Mouse (Mus musculus) midbrain, embryonic 15.5 days (tissue): ENCODE data around the gene Sugp1. TPM values are rescaled to one million over a fixed set of nuclear protein-coding genes. Genes with fewer than 3 reads are reported as not detected.
"Not testable (repeated sequence)": the region's sequence is repeated elsewhere in the genome, so short reads cannot be mapped to it uniquely, and the experiment has no call there.

ENCODE experiments used
- ATAC-seq: fragments of 200-750 bp; cut with Nextera tagmentation; replicated peaks from 2 replicates; pipeline ENCODE4 v1.8.0; 2017; ENCODE audit warnings: moderate TSS enrichment
- H3K27ac ChIP-seq: fragments of 300-500 bp; sonication (generic); 2 replicates; pipeline ENCODE4 v1.5.1; 2015; ENCODE audit warnings: mild to moderate bottlenecking, inconsistent platforms
- H3K27me3 ChIP-seq: fragments of 300-500 bp; sonication (generic); replicated peaks from 2 replicates; pipeline ENCODE4 v1.6.1; 2015; ENCODE audit warnings: inconsistent platforms
- H3K36me3 ChIP-seq: fragments of 300-500 bp; sonication (generic); replicated peaks from 2 replicates; pipeline ENCODE4 v1.6.1; 2015; ENCODE audit warnings: inconsistent platforms
- H3K4me1 ChIP-seq: fragments of 300-500 bp; sonication (generic); 2 replicates; pipeline ENCODE4 v1.6.1; 2015; ENCODE audit warnings: inconsistent platforms
- H3K4me2 ChIP-seq: fragments of 300-500 bp; sonication (generic); 2 replicates; pipeline ENCODE4 v1.6.1; 2015; ENCODE audit warnings: inconsistent platforms, mild to moderate bottlenecking, moderate library complexity
- H3K4me3 ChIP-seq: fragments of 300-500 bp; sonication (generic); 2 replicates; pipeline ENCODE4 v1.5.1; 2015; ENCODE audit warnings: mild to moderate bottlenecking, inconsistent platforms
- H3K9ac ChIP-seq: fragments of 300-500 bp; sonication (generic); 2 replicates; pipeline ENCODE4 v1.6.1; 2015; ENCODE audit warnings: mild to moderate bottlenecking, inconsistent platforms
- H3K9me3 ChIP-seq: fragments of 300-500 bp; sonication (generic); 2 replicates; pipeline ENCODE4 v1.6.1; 2016; ENCODE audit warnings: inconsistent platforms
- WGBS: fragments of 180-500 bp; shearing (Covaris S2); methylation state at CpG from one replicate; pipeline ENCODE4 v1.1.7; 2015; ENCODE audit warnings: mixed read lengths; 5-methylcytosine and 5-hydroxymethylcytosine counted together
- polyA plus RNA-seq: library from polyadenylated mRNA; unstranded; fragments of >200 nt; fragmentation: Nextera tagmentation; extraction: Ambion mirVana; gene quantifications from 2 replicates; pipeline ENCODE4 v1.2.1, GENCODE M21; 2015

Sugp1 gene
- 65.4 and 65.9 TPM in 2 replicates for polyA plus RNA-seq

DNA sequence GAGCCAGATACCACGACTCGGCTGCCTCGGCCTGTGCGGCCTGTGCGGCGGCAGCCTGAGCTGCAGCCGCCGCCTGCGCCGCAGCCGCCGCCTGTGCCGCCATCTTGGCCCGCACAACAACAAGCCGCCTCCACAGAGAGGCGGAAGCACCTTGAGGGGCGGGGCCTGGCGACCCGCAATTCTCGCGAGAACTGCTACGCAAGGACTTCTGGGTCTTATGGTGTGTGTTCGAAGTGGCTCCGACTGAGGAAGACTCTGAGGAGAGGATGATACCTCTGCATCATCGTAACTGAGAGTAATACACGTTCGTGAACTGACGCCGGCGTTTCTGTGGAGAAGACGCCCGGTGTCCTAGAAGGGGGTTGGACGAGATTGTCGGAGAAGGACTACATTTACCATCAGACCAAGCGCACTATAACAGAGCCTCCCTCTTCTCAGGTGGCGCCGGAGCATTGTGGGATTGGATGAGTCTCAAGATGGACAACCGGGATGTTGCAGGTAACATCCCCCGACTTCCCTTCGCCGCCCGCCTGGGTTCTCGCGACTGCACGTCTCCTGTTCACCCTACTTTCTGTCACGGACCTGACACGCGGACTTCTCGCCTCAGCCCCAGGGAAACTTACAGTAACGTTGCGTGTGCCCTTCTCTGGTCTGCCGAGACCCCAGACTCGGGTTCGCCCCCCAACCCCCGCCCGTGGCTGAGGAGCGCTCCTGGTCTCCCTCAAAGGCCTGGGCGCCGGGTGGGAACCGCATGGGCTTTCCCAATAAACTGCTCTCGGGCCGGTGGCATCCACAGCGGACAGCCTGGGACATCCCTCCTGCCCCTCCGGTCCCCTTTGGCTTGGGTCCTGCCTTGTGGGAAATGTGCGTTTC is at the start of gene Sugp1, which contains the start of gene Mau2:
Gene Sugp1, plus strand, starts transcription at position 231 of the 873 bp plus-strand sequence.
Gene Mau2, minus strand, starts transcription at position 152 of the 873 bp plus-strand sequence.
- under 1% methylated on average over 65 of the region's 65 CpGs for WGBS
- ATAC-seq: peak; percentile 98
- peaks cover 39% of the 10 kb centered on the region for H3K4me1 ChIP-seq
- no peaks in the 10 kb centered on the region for H3K9me3 ChIP-seq
- peak within 1 kb of the TSS; percentile 78 for H3K4me2 ChIP-seq
- peaks cover 3% of the 10 kb centered on the region; the same call in 1 of the 2 replicates for H3K36me3 ChIP-seq
- H3K9ac ChIP-seq: peak within 1 kb of the TSS; percentile 94
- peak within 1 kb of the TSS; percentile 85 for H3K4me3 ChIP-seq
- peak within 1 kb of the TSS; percentile 89 for H3K27ac ChIP-seq
- no peaks in the 10 kb centered on the region for H3K27me3 ChIP-seq

DNA sequence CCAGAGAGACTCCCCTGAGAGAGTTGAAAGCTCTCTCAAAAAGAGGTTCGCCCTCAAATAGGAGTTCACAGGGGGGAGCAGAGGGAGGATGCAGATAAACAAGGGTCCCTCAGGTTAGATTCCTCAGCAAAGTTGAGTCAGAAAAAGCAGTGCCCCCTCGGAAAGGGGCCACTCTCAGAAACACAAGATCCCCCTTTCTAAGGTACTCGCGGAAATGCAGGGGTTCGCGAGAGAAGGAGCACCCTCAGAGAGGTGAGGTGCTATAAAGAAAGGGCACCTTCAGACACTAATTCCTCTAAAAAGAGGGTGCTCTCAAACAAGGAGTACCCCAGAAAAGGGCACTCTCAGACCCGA is 47.2 kb upstream of the Sugp1 start:
- no peaks in the 10 kb centered on the region for H3K9me3 ChIP-seq
- peaks cover 18% of the 10 kb centered on the region for H3K4me1 ChIP-seq
- WGBS: 0% methylated on average over 7 of the region's 7 CpGs
- peak overlapping the region; percentile 57 for H3K9ac ChIP-seq
- H3K4me2 ChIP-seq: peak overlapping the region; percentile 69
- ATAC-seq: no peak
- peak overlapping the region; percentile 83 for H3K4me3 ChIP-seq
- no peaks in the 10 kb centered on the region for H3K36me3 ChIP-seq
- peak overlapping the region; percentile 81; the same call in 1 of the 2 replicates for H3K27ac ChIP-seq
- H3K27me3 ChIP-seq: no peaks in the 10 kb centered on the region

GRCm38 (mm10) chr8:69995776-69996588 is 46.6 kb upstream of the Sugp1 start, which contains the start of gene Gatad2a:
Gene Gatad2a, minus strand, starts transcription at chr8:69996384.
- peaks cover 18% of the 10 kb centered on the region for H3K4me1 ChIP-seq
- H3K27ac ChIP-seq: peak within 1 kb of the TSS; percentile 81
- WGBS: under 1% methylated on average over 81 of the region's 87 CpGs
- no peaks in the 10 kb centered on the region for H3K9me3 ChIP-seq
- peak within 1 kb of the TSS; percentile 83 for H3K4me3 ChIP-seq
- H3K9ac ChIP-seq: peak within 1 kb of the TSS; percentile 63
- peak within 1 kb of the TSS; percentile 91 for H3K4me2 ChIP-seq
- peak; percentile 100 for ATAC-seq
- no peaks in the 10 kb centered on the region for H3K36me3 ChIP-seq
- H3K27me3 ChIP-seq: no peaks in the 10 kb centered on the region

DNA sequence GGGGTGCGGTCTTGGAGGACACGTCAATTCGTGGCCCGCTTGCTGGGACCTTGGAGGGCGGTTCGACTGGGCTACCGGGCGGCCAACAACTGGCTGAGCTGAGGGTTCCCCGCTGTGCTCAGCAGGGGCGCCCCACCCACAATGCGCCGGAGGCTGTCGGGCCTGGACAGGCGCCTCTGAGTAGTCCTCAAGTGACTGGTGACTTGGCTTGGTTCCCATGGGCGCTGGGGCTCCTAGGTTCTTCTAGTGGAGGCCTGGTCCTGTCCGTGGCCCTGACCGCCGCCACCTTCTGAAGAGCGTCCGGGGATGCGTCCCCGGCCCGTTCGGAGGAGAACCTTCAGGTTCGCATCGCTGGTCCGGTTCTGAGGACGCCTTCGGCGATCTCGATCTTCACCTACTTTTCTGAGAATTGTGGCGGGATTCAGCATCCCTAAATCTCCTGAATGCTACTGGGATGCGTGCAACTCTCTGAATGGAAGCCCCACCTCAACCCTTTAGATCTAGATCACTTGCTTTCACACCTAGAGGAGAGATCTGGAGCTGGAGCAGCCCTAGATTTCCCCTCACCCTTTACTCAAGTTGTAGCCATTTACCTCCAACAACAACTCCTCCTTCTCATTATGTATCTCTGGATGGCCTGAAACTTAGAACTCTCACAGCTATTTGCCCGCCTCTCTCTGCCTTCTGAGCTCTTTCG is 45.9 kb upstream of the Sugp1 start:
- WGBS: 4% methylated on average over 35 of the region's 35 CpGs
- Histone ChIP-seq H3K4me1 (peaks cover 24% of the 10 kb centered on the region), H3K9ac (peak overlapping the region; percentile 63), H3K4me3 (peak overlapping the region; percentile 83), H3K27me3 (no peaks in the 10 kb centered on the region), H3K9me3 (no peaks in the 10 kb centered on the region), H3K36me3 (no peaks in the 10 kb centered on the region), H3K27ac (peak overlapping the region; percentile 72), H3K4me2 (peak overlapping the region; percentile 91)
- ATAC-seq: 0 out of 2 replicates have a peak, but pooled peaks have one; percentile 0

DNA sequence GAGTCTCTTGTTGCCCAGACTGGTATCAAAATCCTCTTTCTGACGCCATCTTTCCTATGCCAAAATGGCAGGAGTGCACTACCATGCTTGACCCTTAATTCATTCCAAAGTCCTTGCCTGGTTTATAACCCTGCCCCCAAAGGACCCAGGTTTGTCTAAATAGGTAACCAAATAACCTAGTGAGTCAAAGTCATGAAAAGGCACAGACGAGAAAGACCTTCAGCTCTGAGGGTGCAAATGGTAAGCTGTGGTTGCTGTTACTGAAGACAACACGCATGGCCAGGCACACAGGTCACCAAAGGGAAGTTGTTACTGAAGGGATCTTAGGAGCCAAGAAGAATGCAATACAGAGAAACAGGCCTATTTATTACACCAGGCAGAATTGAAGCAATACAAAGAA is 43.9 kb upstream of the Sugp1 start:
- Histone ChIP-seq H3K4me2 (no peak overlapping the region), H3K36me3 (no peaks in the 10 kb centered on the region), H3K27me3 (no peaks in the 10 kb centered on the region), H3K4me1 (peaks cover 22% of the 10 kb centered on the region), H3K9ac (no peak overlapping the region), H3K4me3 (no peak overlapping the region), H3K27ac (no peak overlapping the region), H3K9me3 (no peaks in the 10 kb centered on the region)
- ATAC-seq: no peak
- 92% methylated on average over 3 of the region's 3 CpGs for WGBS

GRCm38 (mm10) chr8:69999236-69999635 is 43.4 kb upstream of the Sugp1 start:
- H3K36me3 ChIP-seq: no peaks in the 10 kb centered on the region
- H3K9me3 ChIP-seq: no peaks in the 10 kb centered on the region
- H3K4me2 ChIP-seq: no peak overlapping the region
- H3K27me3 ChIP-seq: no peaks in the 10 kb centered on the region
- WGBS: 92% methylated on average over 4 of the region's 4 CpGs
- H3K27ac ChIP-seq: no peak overlapping the region
- H3K9ac ChIP-seq: no peak overlapping the region
- no peak overlapping the region for H3K4me3 ChIP-seq
- ATAC-seq: no peak
- H3K4me1 ChIP-seq: peaks cover 22% of the 10 kb centered on the region

DNA sequence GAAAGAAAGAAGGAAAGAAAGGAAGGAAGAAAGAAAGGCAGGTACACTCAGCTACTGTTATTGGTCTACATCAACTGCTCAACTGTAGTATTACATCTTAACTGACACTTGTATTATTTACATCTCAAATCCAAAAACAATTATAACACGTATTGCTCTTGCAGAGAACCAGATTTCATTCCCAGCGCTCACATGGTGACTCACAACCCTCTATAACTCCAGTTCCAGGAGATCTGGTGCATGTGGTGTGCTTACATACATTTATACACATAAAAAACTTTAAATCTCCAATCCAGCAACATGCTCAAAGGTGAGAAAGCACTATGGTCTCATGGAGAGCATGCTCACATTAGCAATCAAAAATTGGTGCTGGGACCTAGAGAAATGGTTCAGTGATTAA is 42.4 kb upstream of the Sugp1 start:
- no peaks in the 10 kb centered on the region for H3K27me3 ChIP-seq
- no peaks in the 10 kb centered on the region for H3K36me3 ChIP-seq
- no peak for ATAC-seq
- H3K4me1 ChIP-seq: peaks cover 15% of the 10 kb centered on the region
- H3K9ac ChIP-seq: no peak overlapping the region
- WGBS: 87% methylated on average over 2 of the region's 2 CpGs
- H3K27ac ChIP-seq: no peak overlapping the region
- no peak overlapping the region for H3K4me3 ChIP-seq
- no peaks in the 10 kb centered on the region for H3K9me3 ChIP-seq
- H3K4me2 ChIP-seq: no peak overlapping the region

GRCm38 (mm10) chr8:70001176-70001891 is 41.3 kb upstream of the Sugp1 start:
- peaks cover 12% of the 10 kb centered on the region; the same call in 1 of the 2 replicates for H3K4me1 ChIP-seq
- ATAC-seq: no peak
- no peak overlapping the region for H3K27ac ChIP-seq
- H3K9me3 ChIP-seq: no peaks in the 10 kb centered on the region
- 4% methylated on average over 16 of the region's 16 CpGs for WGBS
- H3K36me3 ChIP-seq: no peaks in the 10 kb centered on the region
- peak overlapping the region; percentile 21 for H3K4me2 ChIP-seq
- H3K27me3 ChIP-seq: no peaks in the 10 kb centered on the region
- no peak overlapping the region for H3K9ac ChIP-seq
- H3K4me3 ChIP-seq: no peak overlapping the region

- not testable (repeated sequence) for H3K27me3 ChIP-seq, H3K9me3 ChIP-seq, H3K4me3 ChIP-seq, H3K36me3 ChIP-seq, ATAC-seq, H3K27ac ChIP-seq, H3K9ac ChIP-seq
- peak overlapping the region; percentile 21 for H3K4me2 ChIP-seq
- WGBS: 44% methylated on average over 7 of the region's 7 CpGs
- peaks cover 10% of the 10 kb centered on the region; the same call in 1 of the 2 replicates for H3K4me1 ChIP-seq
Observed at GRCm38 (mm10) chr8:70001892-70002191, 40.8 kb upstream of the Sugp1 start.

GRCm38 (mm10) chr8:70003204-70003657 is 39.4 kb upstream of the Sugp1 start:
- no peak overlapping the region for H3K4me2 ChIP-seq
- no peak overlapping the region for H3K4me3 ChIP-seq
- ATAC-seq: no peak
- H3K27me3 ChIP-seq: no peaks in the 10 kb centered on the region
- peaks cover 7% of the 10 kb centered on the region; the same call in 1 of the 2 replicates for H3K4me1 ChIP-seq
- no peak overlapping the region for H3K9ac ChIP-seq
- 57% methylated on average over 4 of the region's 4 CpGs for WGBS
- H3K36me3 ChIP-seq: no peaks in the 10 kb centered on the region
- H3K27ac ChIP-seq: no peak overlapping the region
- no peaks in the 10 kb centered on the region for H3K9me3 ChIP-seq

- ATAC-seq: no peak
- Histone ChIP-seq H3K27me3 (no peaks in the 10 kb centered on the region), H3K4me1 (peaks cover 7% of the 10 kb centered on the region; the same call in 1 of the 2 replicates), H3K36me3 (no peaks in the 10 kb centered on the region), H3K4me3 (no peak overlapping the region), H3K9ac (no peak overlapping the region), H3K27ac (no peak overlapping the region), H3K4me2 (no peak overlapping the region), H3K9me3 (no peaks in the 10 kb centered on the region)
Observed at GRCm38 (mm10) chr8:70004345-70004744, 38.3 kb upstream of the Sugp1 start.
